Mouse (Mus musculus): ENCODE data around the gene Accs. TPM values are rescaled to one million over a fixed set of nuclear protein-coding genes. Genes with fewer than 3 reads are reported as not detected.

Accs gene
- polyA plus RNA-seq, 1 experiment from 2014 or later, result 9.8 TPM

DNA sequence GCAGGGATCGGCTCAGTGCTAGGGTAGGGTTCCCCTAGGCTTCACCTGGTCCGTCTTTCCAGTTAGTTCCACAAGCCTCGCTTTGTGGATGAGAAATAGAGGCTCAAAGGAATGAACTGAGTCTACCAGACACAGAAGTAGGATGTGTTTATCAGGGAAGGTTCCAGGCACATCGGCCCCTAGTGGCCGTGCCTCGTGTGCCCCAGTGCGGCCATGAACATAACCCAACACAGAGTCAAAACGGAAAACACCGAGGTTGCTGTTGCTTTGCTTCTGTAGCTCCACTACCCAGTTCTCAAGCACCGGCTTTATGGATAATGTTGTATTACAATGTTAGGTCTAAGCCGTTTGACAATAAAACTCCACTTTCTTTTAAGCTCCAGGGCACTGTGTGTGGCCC, 18.8 kb upstream of the Accs start:
- ATAC-seq (ENCODE audit: low FRiP score, low TSS enrichment), result no peak
- Histone ChIP-seq H3K4me3 (ENCODE audit: low read length) (no peak overlapping the region), H3K9me3 (ENCODE audit: low read length) (no peaks in the 10 kb centered on the region), H3K36me3 (ENCODE audit: insufficient read depth, low read length) (no peaks in the 10 kb centered on the region), H3K27me3 (ENCODE audit: insufficient read depth, low read length) (no peaks in the 10 kb centered on the region), H3K27ac (ENCODE audit: low read length) (no peak overlapping the region), H3K4me1 (ENCODE audit: insufficient read depth, low read length) (0 out of 2 replicates have a peak, but pooled peaks cover 3% of the 10 kb centered on the region), H3K9ac (replicated peaks; ENCODE audit: low read length) (no peak overlapping the region), H3K4me2 (replicated peaks; ENCODE audit: low read depth, low read length) (no peak overlapping the region)
- 87% methylated on average over 11 of the region's 11 CpGs for WGBS

DNA sequence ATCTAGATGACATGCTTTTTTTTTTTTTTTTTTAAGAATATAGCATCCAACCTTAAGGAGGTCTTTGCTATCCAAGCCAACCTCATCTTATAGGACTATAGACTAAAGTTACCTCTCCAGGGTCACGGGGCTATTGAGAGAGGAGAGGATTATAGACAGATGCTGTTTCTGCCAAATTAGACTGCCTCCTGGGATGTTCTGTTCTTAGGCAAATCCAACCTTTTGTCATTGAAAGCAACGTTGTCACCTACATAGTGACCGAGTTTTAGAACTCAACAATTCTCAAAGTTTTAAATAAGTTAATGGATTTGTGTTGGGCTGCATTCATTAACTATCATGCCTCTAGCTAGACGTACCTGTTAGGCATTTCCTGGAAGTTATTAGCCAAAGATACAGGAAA, 13.5 kb upstream of the Accs start:
- no peak overlapping the region for H3K4me3 ChIP-seq (ENCODE audit: low read length)
- ATAC-seq (ENCODE audit: low FRiP score, low TSS enrichment), result no peak
- H3K4me2 ChIP-seq (replicated peaks; ENCODE audit: low read depth, low read length), result no peak overlapping the region
- 72% methylated on average over 4 of the region's 4 CpGs for WGBS
- no peaks in the 10 kb centered on the region for H3K9me3 ChIP-seq (ENCODE audit: low read length)
- H3K27me3 ChIP-seq (ENCODE audit: insufficient read depth, low read length), result no peaks in the 10 kb centered on the region
- H3K9ac ChIP-seq (replicated peaks; ENCODE audit: low read length), result no peak overlapping the region
- no peaks in the 10 kb centered on the region for H3K36me3 ChIP-seq (ENCODE audit: insufficient read depth, low read length)
- no peaks in the 10 kb centered on the region for H3K4me1 ChIP-seq (ENCODE audit: insufficient read depth, low read length)
- no peak overlapping the region for H3K27ac ChIP-seq (ENCODE audit: low read length)

GRCm38 (mm10) chr2:93858845-93859244, 9.1 kb upstream of the Accs start:
- H3K4me2 ChIP-seq (replicated peaks; ENCODE audit: low read depth, low read length), result no peak overlapping the region
- H3K36me3 ChIP-seq (ENCODE audit: insufficient read depth, low read length), result no peaks in the 10 kb centered on the region
- no peaks in the 10 kb centered on the region for H3K9me3 ChIP-seq (ENCODE audit: low read length)
- no peak for ATAC-seq (ENCODE audit: low FRiP score, low TSS enrichment)
- no peak overlapping the region for H3K4me3 ChIP-seq (ENCODE audit: low read length)
- H3K9ac ChIP-seq (replicated peaks; ENCODE audit: low read length), result no peak overlapping the region
- no peaks in the 10 kb centered on the region for H3K4me1 ChIP-seq (ENCODE audit: insufficient read depth, low read length)
- no peak overlapping the region for H3K27ac ChIP-seq (ENCODE audit: low read length)
- H3K27me3 ChIP-seq (ENCODE audit: insufficient read depth, low read length), result no peaks in the 10 kb centered on the region
- WGBS, result 76% methylated on average over 12 of the region's 12 CpGs

- peaks cover 12% of the 10 kb centered on the region for H3K4me1 ChIP-seq (ENCODE audit: insufficient read depth, low read length)
- no peak overlapping the region for H3K27ac ChIP-seq (ENCODE audit: low read length)
- H3K36me3 ChIP-seq (ENCODE audit: insufficient read depth, low read length), result no peaks in the 10 kb centered on the region
- H3K27me3 ChIP-seq (ENCODE audit: insufficient read depth, low read length), result no peaks in the 10 kb centered on the region
- no peak for ATAC-seq (ENCODE audit: low FRiP score, low TSS enrichment)
- no peak overlapping the region for H3K9ac ChIP-seq (replicated peaks; ENCODE audit: low read length)
- no peak overlapping the region for H3K4me3 ChIP-seq (ENCODE audit: low read length)
- no peaks in the 10 kb centered on the region for H3K9me3 ChIP-seq (ENCODE audit: low read length)
- WGBS, result 90% methylated on average over 1 of the region's 1 CpGs
- no peak overlapping the region for H3K4me2 ChIP-seq (replicated peaks; ENCODE audit: low read depth, low read length)
Observed at GRCm38 (mm10) chr2:93851303-93851702, 1.6 kb upstream of the Accs start.

GRCm38 (mm10) chr2:93850317-93850944, 688 bp upstream of the Accs start:
- 39% methylated on average over 13 of the region's 13 CpGs for WGBS
- Histone ChIP-seq H3K4me2 (replicated peaks; ENCODE audit: low read depth, low read length) (peak overlapping the region; percentile 82), H3K9me3 (ENCODE audit: low read length) (no peaks in the 10 kb centered on the region), H3K4me1 (ENCODE audit: insufficient read depth, low read length) (peaks cover 12% of the 10 kb centered on the region), H3K9ac (replicated peaks; ENCODE audit: low read length) (no peak overlapping the region), H3K27me3 (ENCODE audit: insufficient read depth, low read length) (no peaks in the 10 kb centered on the region), H3K4me3 (ENCODE audit: low read length) (peak overlapping the region; percentile 69), H3K36me3 (ENCODE audit: insufficient read depth, low read length) (no peaks in the 10 kb centered on the region; the same call in 1 of the 2 replicates), H3K27ac (ENCODE audit: low read length) (no peak overlapping the region)
- ATAC-seq (ENCODE audit: low FRiP score, low TSS enrichment), result no peak

GRCm38 (mm10) chr2:93841349-93841748, 8.4 kb downstream of the Accs start:
- H3K4me1 ChIP-seq (ENCODE audit: insufficient read depth, low read length), result no peaks in the 10 kb centered on the region
- H3K9me3 ChIP-seq (ENCODE audit: low read length), result no peaks in the 10 kb centered on the region
- 90% methylated on average over 3 of the region's 3 CpGs for WGBS
- H3K9ac ChIP-seq (replicated peaks; ENCODE audit: low read length), result no peak overlapping the region
- no peaks in the 10 kb centered on the region for H3K27me3 ChIP-seq (ENCODE audit: insufficient read depth, low read length)
- peaks cover 35% of the 10 kb centered on the region for H3K36me3 ChIP-seq (ENCODE audit: insufficient read depth, low read length)
- no peak overlapping the region for H3K27ac ChIP-seq (ENCODE audit: low read length)
- H3K4me2 ChIP-seq (replicated peaks; ENCODE audit: low read depth, low read length), result no peak overlapping the region
- H3K4me3 ChIP-seq (ENCODE audit: low read length), result no peak overlapping the region
- no peak for ATAC-seq (ENCODE audit: low FRiP score, low TSS enrichment)

- WGBS, result 84% methylated on average over 6 of the region's 6 CpGs
- Histone ChIP-seq H3K27ac (ENCODE audit: low read length) (no peak overlapping the region), H3K27me3 (ENCODE audit: insufficient read depth, low read length) (no peaks in the 10 kb centered on the region), H3K9ac (replicated peaks; ENCODE audit: low read length) (no peak overlapping the region), H3K9me3 (ENCODE audit: low read length) (no peaks in the 10 kb centered on the region), H3K4me1 (ENCODE audit: insufficient read depth, low read length) (no peaks in the 10 kb centered on the region), H3K4me2 (replicated peaks; ENCODE audit: low read depth, low read length) (no peak overlapping the region), H3K36me3 (ENCODE audit: insufficient read depth, low read length) (peaks cover 35% of the 10 kb centered on the region), H3K4me3 (ENCODE audit: low read length) (no peak overlapping the region)
- no peak for ATAC-seq (ENCODE audit: low FRiP score, low TSS enrichment)
Observed at GRCm38 (mm10) chr2:93840109-93840508, 9.6 kb downstream of the Accs start.

GRCm38 (mm10) chr2:93838931-93839330, 10.8 kb downstream of the Accs start:
- Histone ChIP-seq H3K4me1 (ENCODE audit: insufficient read depth, low read length) (no peaks in the 10 kb centered on the region), H3K36me3 (ENCODE audit: insufficient read depth, low read length) (peaks cover 32% of the 10 kb centered on the region), H3K9ac (replicated peaks; ENCODE audit: low read length) (no peak overlapping the region), H3K27ac (ENCODE audit: low read length) (no peak overlapping the region), H3K4me3 (ENCODE audit: low read length) (no peak overlapping the region), H3K4me2 (replicated peaks; ENCODE audit: low read depth, low read length) (no peak overlapping the region), H3K27me3 (ENCODE audit: insufficient read depth, low read length) (no peaks in the 10 kb centered on the region), H3K9me3 (ENCODE audit: low read length) (no peaks in the 10 kb centered on the region)
- no peak for ATAC-seq (ENCODE audit: low FRiP score, low TSS enrichment)
- WGBS, result over 99% methylated on average over 4 of the region's 4 CpGs

GRCm38 (mm10) chr2:93836232-93836785, 13.4 kb downstream of the Accs start:
- Histone ChIP-seq H3K4me2 (replicated peaks; ENCODE audit: low read depth, low read length) (no peak overlapping the region), H3K36me3 (ENCODE audit: insufficient read depth, low read length) (peaks cover 26% of the 10 kb centered on the region), H3K27me3 (ENCODE audit: insufficient read depth, low read length) (no peaks in the 10 kb centered on the region), H3K4me3 (ENCODE audit: low read length) (no peak overlapping the region), H3K27ac (ENCODE audit: low read length) (no peak overlapping the region), H3K4me1 (ENCODE audit: insufficient read depth, low read length) (no peaks in the 10 kb centered on the region), H3K9me3 (ENCODE audit: low read length) (no peaks in the 10 kb centered on the region), H3K9ac (replicated peaks; ENCODE audit: low read length) (no peak overlapping the region)
- WGBS, result 78% methylated on average over 13 of the region's 13 CpGs
- ATAC-seq (ENCODE audit: low FRiP score, low TSS enrichment), result no peak

DNA sequence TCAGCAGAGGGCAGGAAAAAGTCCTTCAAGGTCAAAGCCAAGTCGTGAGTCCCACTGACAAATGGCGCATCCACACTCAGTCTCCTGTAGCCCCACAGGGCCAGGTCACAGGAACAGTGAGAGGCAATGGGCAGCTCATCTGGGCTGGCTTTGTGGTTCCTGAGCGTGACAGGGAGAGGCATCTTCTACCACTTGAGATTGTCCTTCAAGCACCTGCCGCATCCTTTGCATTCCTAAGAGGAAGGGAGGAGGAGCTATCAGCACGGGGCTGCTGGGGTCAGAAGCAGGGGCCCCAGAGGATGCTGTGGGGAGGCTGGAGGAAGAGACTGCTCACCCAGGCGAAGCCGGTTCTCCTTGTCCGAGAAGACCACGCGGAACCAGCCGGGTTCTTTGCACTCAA, 14.1 kb downstream of the Accs start:
- no peak overlapping the region for H3K4me3 ChIP-seq (ENCODE audit: low read length)
- no peaks in the 10 kb centered on the region for H3K4me1 ChIP-seq (ENCODE audit: insufficient read depth, low read length)
- H3K27me3 ChIP-seq (ENCODE audit: insufficient read depth, low read length), result no peaks in the 10 kb centered on the region
- 80% methylated on average over 11 of the region's 11 CpGs for WGBS
- H3K27ac ChIP-seq (ENCODE audit: low read length), result no peak overlapping the region
- no peak overlapping the region for H3K9ac ChIP-seq (replicated peaks; ENCODE audit: low read length)
- no peak for ATAC-seq (ENCODE audit: low FRiP score, low TSS enrichment)
- H3K36me3 ChIP-seq (ENCODE audit: insufficient read depth, low read length), result peaks cover 19% of the 10 kb centered on the region
- H3K9me3 ChIP-seq (ENCODE audit: low read length), result no peaks in the 10 kb centered on the region
- no peak overlapping the region for H3K4me2 ChIP-seq (replicated peaks; ENCODE audit: low read depth, low read length)
